Mouse (Mus musculus): ENCODE results near the gene Pitpnm2.

GRCm38 (mm10) chr5:124193286-124194112, 56.1 kb downstream of the Pitpnm2 start:
- TF ChIP-seq CTCF (IDR thresholded peaks at IDR 0.05; ENCODE audit: low read depth) (no peak), EP300 (IDR thresholded peaks at IDR 0.05; ENCODE audit: low read depth) (no peak)

All from liver, embryonic 14.5 days (tissue).